ENCODE assay signal across 35 mouse cellular contexts in genomic region chr16:25597435-25597834, GRCm38 (mm10).
"Had no signal": no experiment of that assay in that cellular context is flagged by ENCODE, and none has a peak within 500 bp of the region (broad histone marks: within the 10 kb centered on the region; RNA-seq: fewer than 3 reads in every experiment).

No protein-coding gene starts in this region.

- H3K27ac ChIP-seq: heart, embryonic 10.5 days; heart, embryonic 13.5 days; heart, embryonic 15.5 days; hindbrain, embryonic 10.5 days; hindbrain, embryonic 12.5 days; hindbrain, embryonic 13.5 days; hindbrain, embryonic 14.5 days; hindbrain, embryonic 15.5 days; hindbrain, postnatal 0 days; intestine, embryonic 15.5 days; kidney, embryonic 15.5 days; kidney, postnatal 0 days; layer of hippocampus, adult 2 months had no signal

- H3K4me2 ChIP-seq: heart, embryonic 11.5 days; heart, embryonic 12.5 days; heart, embryonic 13.5 days; heart, embryonic 15.5 days; hindbrain, embryonic 12.5 days; hindbrain, embryonic 13.5 days; hindbrain, embryonic 14.5 days; hindbrain, embryonic 15.5 days; intestine, embryonic 15.5 days; kidney, embryonic 15.5 days had no signal

- H3K9ac ChIP-seq: heart, embryonic 12.5 days; heart, embryonic 13.5 days; heart, embryonic 15.5 days; hindbrain, embryonic 12.5 days; hindbrain, embryonic 13.5 days; hindbrain, embryonic 14.5 days; hindbrain, embryonic 15.5 days; intestine, embryonic 15.5 days; kidney, embryonic 15.5 days had no signal

- ATAC-seq: hindbrain, embryonic 16.5 days; hindbrain, postnatal 0 days; inflammation-experienced regulatory T-cells, adult 6 months; intestine, embryonic 15.5 days; intestine, embryonic 16.5 days; intestine, postnatal 0 days had no signal

- H3K27me3 ChIP-seq: heart, embryonic 12.5 days; heart, embryonic 13.5 days; heart, embryonic 15.5 days; hindbrain, embryonic 12.5 days; hindbrain, embryonic 13.5 days; hindbrain, embryonic 15.5 days; intestine, embryonic 15.5 days; kidney, embryonic 15.5 days had no signal

- H3K4me1 ChIP-seq: heart, embryonic 10.5 days; heart, embryonic 12.5 days; heart, embryonic 13.5 days; heart, embryonic 15.5 days; hindbrain, embryonic 10.5 days; hindbrain, embryonic 12.5 days; hindbrain, embryonic 13.5 days; hindbrain, embryonic 15.5 days; intestine, embryonic 15.5 days; kidney, embryonic 15.5 days had no signal

- DNase-seq: heart, postnatal 10 days; heart, postnatal 14 days; heart, postnatal 36 days; heart, postnatal 4 days; kidney, adult 11 months; kidney, adult 18-20 months; kidney, adult 2 months; kidney, adult 8-10 months; kidney, adult 9 months; kidney, postnatal 10 days; kidney, postnatal 14 days; kidney, postnatal 25 days; kidney, postnatal 36 days; kidney, postnatal 4 days; layer of hippocampus, adult 9-11 months; layer of hippocampus, postnatal 36 days had no signal

- H3K4me3 ChIP-seq: heart, embryonic 10.5 days; heart, embryonic 12.5 days; heart, embryonic 13.5 days; heart, embryonic 15.5 days; hindbrain, embryonic 10.5 days; hindbrain, embryonic 12.5 days; hindbrain, embryonic 13.5 days; hindbrain, embryonic 15.5 days; intestine, embryonic 15.5 days; kidney, embryonic 15.5 days; layer of hippocampus, adult 2 months had no signal

- H3K36me3 ChIP-seq: heart, embryonic 10.5 days; heart, embryonic 12.5 days; heart, embryonic 13.5 days; heart, embryonic 15.5 days; hindbrain, embryonic 10.5 days; hindbrain, embryonic 12.5 days; hindbrain, embryonic 13.5 days; hindbrain, embryonic 15.5 days; intestine, embryonic 15.5 days; kidney, embryonic 15.5 days had no signal

- H3K9me3 ChIP-seq: heart, embryonic 10.5 days; heart, embryonic 12.5 days; heart, embryonic 13.5 days; heart, embryonic 15.5 days; hindbrain, embryonic 10.5 days; hindbrain, embryonic 12.5 days; hindbrain, embryonic 13.5 days; hindbrain, embryonic 15.5 days; intestine, embryonic 15.5 days; kidney, embryonic 15.5 days had no signal
